Mouse (Mus musculus) lung, adult 2 months (tissue): ENCODE results near the gene Gm5868.

Experiments
- CTCF ChIP-seq: fragments of 200-500 bp; IDR thresholded peaks from 2 replicates; pipeline ENCODE4 v1.5.1; 2011; ENCODE audit warnings: mild to moderate bottlenecking, low read length, control low read depth; ENCODE audit not compliant: insufficient read depth
- POLR2A ChIP-seq: fragments of 200-500 bp; IDR thresholded peaks from 2 replicates; pipeline ENCODE4 v1.6.1; 2011; ENCODE audit warnings: low read depth, mild to moderate bottlenecking, control low read depth, low read length, borderline replicate concordance; ENCODE audit errors: extremely low read depth

- TF ChIP-seq POLR2A = no peak
- no peak for TF ChIP-seq CTCF
These were observed 28.4 kb downstream of the Gm5868 start for GRCm38 (mm10) chr5:72558716-72559526.
